Mouse (Mus musculus): ENCODE results near the gene Srgap2. TPM values are rescaled to one million over a fixed set of nuclear protein-coding genes. Genes with fewer than 3 reads are reported as not detected.

Srgap2 gene
- total RNA-seq, 2 experiments from 2014 or later = 75.1 to 87.6 TPM

DNA sequence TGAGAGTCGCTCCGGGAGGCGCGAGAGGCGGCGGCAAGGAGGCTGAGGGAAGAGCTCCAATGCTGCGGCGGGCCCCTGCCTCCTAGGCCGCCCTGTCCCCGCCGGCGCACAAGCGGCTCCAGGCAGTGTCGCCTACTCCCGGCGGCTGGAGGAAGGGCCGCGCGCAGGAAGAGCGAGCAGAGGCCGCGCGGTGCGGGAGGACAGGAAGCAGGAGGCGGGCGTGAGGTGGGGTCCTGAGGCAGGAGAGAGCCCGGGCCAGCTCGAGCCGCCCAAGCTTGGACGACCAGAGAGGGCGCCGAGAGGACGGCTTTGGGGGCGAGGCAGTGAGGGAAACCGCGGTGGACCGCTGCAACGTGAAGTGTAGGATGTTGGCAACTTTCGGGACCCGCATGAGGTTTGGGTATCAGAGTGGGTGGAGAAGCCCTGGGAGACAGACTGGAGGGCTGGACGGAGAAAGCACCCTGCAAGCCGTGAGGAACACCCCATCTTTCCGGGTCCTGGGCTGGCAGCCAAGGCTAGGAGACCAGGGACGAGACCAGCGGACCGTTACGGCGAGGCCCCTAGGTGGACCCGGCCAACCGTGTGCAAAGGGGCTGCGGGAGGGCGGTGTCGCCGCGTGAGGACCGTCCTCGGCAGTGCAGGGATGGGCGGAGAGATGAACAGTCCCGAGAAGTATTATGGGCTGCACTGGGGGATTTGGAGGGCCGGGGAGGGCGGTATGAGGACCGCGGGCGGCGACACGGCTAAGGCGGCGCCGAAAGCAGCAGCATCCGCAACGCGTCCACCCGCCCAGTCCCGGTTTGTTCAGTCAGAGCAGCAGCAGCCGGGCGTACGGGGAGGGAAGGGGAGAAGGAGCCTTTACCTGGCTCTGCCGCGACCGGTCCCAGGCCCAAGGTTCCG lies 531 bp downstream of the Srgap2 start:
- peak in 1 of 2 experiments; percentile 52 for DNase-seq (ENCODE audit: low spot score in 2 of 2)

DNA sequence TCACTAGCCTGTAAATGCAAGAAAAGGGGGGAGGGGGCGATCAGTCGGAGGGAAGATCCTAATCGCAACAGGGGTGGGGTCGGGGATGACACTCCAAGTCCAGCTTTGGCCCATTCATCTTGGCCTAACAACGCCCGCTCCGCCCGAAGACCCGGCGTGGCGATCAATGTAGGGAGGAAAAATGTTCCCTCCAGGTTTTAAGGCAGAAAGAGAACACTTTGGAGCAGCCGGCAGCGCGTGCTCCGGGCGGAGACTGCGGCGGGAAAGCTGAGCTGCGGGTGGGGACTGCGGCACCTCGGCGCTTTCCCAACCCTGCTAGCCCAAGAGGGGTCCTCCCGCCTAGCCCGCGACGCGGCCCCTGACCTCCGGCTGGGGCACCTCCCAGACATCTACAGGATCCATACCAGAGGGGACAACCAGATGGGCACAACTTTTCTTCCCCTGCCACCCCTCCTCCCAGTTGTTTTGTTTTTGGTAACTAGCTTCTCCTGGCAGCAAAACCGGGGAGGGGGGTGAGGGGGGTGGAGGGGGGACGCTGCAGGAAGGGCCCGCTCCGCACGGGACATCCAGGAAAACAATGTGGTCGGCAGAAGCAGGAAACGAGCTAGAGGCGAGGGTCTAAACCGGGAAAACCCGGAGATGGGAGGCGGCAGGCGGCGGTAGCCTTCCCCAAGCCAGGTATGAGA lies 1.4 kb downstream of the Srgap2 start:
- DNase-seq (ENCODE audit: low spot score in 2 of 2) = peak in 1 of 2 experiments; percentile 56

DNA sequence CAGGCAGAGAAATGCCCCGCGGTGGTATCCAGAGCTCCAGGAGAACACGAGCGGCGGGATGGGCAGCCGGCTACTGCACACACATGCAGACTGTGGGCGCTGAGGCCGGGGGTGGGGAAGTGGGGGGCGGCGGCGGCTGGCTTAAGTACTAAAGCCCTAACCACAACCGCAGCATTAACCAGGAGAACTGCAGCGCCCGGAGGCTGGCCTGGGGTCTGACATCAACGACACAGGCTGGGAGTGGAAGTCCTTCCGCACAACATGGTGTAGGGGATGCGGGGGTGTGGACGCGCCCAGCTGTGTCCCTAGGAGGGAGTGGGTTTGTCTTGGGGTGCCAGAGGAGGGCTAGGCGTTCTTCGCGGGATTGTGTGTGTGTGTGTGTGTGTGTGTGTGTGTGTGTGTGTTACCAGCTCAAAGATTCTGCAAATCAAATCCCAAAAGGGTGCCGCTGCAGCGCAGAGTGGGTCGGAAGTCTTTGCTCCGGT lies 2.0 kb downstream of the Srgap2 start:
- DNase-seq (ENCODE audit: low spot score in 2 of 2) = peak in 1 of 2 experiments; percentile 62

DNA sequence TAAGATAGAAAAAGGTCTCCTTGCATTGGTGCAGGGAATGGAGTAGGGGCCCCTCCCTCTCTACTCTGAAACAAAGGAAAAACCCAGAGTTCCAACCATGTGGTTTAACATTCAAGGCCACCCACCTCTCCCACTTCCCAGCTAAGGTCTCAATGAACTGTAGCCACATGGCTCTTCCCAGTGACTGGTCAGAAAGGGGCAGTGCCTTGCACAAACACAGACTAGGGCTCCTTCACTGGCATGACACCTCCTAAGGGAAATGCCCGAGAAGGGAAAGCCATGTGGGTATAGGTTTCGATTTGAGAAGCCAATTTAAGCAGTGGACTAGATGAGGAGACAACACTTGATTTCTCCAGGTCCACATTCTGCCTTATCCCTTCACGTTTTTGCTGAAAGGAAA lies 3.4 kb downstream of the Srgap2 start:
- DNase-seq (ENCODE audit: low spot score in 2 of 2) = no peak

DNA sequence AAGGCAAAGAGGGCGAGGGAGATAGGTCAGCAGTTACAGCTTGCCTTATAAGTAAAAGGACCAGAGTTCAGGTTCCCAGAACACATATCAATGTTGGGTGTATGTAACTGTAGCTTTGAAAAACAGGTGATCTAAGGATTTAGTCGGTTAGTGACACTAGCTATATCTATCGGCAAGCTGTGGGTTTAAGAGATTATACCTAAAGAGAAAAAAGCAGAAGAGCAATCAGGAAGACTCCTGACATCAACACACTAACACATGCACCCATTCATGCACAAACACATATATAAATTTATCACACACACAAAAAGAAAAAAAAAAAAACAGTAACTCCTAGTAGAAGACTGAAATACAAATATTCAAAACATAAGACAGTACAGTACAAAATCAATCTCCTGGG lies 10.6 kb downstream of the Srgap2 start:
- DNase-seq (ENCODE audit: low spot score in 2 of 2) = no peak

DNA sequence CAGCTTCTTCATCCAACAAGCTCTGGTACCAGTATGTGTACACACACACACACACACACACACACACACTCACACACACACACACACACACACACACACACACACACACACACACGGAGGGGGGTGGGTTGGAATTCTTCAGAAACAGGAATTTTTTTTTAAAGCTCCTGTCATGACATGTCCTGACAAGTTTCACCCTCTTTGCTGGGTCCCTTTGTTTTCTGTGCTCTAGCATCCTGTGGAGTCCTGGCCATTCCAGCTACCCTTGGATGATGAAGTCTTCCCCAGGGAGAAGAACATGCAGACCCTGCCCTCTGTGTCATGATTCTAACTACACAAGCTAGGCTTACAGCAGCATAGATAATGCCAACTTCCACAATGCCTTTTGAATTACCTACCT lies 13.0 kb downstream of the Srgap2 start:
- no peak for DNase-seq (ENCODE audit: low spot score in 2 of 2)

DNA sequence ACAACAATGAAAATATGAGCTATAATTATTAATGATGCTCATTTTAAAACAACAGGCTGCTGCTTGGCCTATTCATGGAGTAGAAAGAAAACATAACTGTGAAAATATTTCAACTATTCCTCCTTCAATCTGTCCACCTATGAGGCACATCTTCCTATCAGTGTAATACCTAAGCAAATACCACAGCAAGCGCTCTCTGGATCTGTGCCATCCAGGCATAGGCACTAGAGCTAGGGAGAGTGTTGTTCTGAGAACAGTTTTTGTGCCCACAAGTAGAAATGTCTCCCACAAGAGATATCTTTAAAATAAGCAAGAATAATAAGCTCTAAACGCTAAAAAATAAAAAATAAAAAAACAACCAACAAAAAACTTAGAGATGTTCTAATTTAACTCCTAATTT lies 14.0 kb downstream of the Srgap2 start:
- no peak for DNase-seq (ENCODE audit: low spot score in 2 of 2)

DNA sequence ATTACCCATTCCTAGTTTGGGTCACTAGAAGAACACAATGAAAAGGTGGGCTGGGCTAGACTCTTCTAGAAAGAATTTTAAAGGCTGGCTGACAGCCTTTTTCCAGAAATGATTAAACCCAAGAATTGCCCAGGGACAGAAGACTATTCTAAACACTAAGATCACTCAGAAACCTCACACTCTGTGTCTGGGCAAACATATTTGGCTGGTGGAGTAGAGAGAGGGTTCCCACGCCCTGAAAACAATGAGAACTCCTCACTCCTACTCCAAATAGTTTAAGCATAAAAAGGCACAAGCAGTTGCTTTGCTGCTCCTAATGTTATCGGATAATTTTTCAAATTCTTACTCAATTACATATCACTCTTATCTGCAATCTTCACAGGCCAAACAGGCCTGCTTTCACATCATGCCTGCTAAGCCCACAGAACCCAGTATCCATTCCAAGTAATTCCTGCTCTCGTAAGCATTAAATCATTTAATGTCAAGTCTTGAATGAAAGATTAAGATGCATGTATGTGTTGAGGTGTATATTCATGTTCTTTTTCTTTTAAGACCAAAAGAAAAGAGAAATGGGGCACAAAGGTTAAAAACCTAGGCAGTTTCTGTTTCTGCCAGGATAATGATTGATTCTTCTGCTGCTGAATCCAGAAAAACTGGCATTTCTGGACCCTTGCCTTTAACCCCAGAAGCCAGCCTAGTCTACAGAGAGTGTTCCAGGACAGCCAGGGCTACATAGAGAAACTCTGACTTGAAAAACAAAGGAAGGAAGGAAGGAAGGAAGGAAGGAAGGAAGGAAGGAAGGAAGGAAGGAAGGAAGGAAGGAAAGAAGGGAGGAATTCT lies 15.3 kb downstream of the Srgap2 start:
- no peak for DNase-seq (ENCODE audit: low spot score in 2 of 2)

DNA sequence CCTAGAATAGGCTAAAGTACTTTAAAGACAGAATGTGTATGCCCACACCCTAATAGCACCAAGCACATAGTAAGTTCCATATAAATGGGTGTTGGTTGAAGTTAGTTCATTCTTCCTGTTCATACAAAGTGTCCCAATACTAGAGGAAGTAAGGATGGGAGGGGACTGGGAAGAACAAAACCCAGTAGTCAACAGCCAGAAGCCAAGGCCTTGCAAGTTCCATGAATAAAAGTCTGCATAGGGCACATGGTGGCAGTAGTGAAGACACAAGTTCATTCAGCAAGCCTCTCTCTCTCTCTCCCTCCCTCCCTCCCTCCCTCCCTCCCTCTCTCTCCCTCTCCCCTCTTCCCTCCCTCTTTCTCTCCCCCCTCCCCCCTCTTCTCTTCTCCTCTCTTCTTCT lies 16.0 kb downstream of the Srgap2 start:
- DNase-seq (ENCODE audit: low spot score in 2 of 2) = no peak

DNA sequence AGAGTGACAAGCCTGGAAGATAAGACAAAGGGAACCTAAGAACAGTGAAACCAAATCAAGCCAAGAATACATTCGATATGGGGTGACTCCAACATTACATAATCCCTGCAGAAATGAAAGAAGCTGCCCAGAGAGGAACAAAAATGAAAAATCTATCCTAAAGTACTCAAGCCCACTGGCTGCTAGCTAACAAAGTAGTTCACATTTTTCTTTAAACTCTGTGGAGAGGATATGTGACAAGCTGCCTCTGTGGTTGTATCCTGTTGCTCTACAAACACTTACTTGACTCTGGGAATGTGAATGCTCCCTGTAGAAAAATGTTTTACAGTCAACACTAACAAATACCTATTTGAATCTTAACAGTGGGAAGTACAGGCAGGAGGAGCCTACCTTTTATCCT lies 25.5 kb downstream of the Srgap2 start:
- DNase-seq (ENCODE audit: low spot score in 2 of 2) = no peak

DNA sequence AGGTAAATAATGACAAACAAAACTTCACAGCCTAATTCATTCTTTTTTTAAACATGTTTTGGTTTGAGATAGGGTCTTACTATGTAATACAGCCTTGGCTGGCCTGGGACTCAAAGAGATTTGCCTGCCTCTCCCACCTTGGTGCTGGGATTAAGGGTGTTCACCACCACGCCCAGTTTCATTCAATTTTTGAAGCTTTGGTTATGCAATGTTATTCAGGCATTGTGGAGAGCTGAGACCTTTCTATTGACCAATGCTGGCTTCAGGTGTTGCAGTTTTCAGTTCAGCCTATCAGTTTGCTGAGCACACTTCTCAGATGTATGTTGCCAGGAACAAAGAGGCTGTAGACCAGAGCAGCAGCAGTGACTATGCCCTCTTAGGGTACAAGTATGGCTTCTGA lies 28.9 kb downstream of the Srgap2 start:
- no peak for DNase-seq (ENCODE audit: low spot score in 2 of 2)

DNA sequence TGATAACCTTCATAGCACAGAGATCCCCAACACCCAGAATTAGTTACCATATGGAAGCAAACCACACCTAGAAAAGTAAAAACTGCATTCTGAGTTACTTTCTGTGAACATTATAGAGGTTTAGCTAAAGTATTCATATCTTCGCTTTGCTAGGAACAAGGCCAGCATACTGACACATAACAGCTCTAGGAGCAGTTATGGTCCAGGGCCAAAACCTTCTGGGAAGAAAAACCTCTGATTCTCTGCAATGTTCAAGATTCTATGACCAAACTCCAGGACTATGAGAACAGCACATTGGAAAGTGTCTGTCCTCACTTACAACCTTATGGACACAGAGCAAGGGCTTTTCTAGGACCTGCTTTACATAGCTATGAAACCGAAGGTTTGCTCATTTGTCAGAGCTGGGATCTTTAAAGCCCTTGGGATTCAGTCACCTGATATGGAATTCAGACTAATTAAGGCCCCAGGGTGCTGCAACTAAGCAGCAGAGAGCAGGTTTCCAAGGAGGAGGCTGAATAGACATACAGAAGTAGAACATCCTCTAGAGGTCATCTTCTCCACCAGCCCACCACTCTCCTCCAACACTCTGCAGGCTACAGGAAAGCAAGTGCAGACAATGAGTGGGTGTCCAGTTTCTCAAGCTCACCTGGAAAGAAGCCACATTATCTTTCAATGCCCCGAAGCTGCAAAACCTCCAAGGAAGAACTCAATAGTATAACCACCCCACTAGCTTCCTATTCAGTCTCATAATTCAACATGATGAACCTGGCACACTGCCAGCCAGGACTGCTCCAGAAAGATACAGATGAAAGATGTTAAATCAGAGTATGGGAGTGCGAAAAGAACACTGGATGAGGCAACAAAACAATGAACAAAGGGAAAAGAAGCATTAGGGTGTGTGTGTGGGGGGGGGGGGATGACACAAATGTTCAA lies 32.9 kb downstream of the Srgap2 start:
- no peak for DNase-seq (ENCODE audit: low spot score in 2 of 2)

DNA sequence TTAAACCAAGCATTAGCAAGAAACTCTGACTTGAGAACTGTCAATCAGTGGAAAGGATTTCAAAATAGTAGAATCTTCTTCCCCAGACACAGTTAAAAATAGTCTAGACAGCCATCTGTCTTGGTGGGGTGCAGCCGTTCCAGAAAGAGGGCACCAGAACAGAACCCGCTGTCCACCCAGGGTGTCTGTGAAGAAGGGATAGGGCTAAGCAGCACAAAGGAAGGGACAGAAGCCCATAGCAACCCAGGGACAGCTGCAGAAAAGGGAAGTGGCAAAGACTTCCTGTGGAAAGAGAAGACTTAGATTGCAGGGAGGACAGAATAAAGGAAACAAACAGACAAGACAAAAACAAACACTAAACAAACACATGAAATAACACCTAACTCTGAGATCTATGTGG lies 34.8 kb downstream of the Srgap2 start:
- no peak for DNase-seq (ENCODE audit: low spot score in 2 of 2)

DNA sequence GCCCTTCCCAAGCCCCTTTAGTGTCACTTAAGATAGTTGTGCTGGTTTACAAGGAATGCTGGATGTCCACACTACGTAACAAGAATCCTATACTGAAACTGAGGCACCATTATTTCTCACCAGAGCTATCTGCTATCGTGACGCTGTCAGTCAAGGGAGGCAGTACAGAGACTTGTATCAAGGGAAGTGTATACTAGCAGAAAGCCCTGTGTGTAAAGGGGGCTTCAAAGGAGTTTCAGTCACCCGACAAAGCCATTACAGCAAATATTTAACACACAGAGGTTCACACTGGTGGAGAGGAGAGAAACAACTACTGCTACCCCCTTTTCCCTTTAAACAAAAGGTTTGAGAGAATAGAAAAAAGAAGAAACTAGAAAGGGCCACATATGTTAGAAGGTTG lies 35.6 kb downstream of the Srgap2 start:
- DNase-seq (ENCODE audit: low spot score in 2 of 2) = no peak

DNA sequence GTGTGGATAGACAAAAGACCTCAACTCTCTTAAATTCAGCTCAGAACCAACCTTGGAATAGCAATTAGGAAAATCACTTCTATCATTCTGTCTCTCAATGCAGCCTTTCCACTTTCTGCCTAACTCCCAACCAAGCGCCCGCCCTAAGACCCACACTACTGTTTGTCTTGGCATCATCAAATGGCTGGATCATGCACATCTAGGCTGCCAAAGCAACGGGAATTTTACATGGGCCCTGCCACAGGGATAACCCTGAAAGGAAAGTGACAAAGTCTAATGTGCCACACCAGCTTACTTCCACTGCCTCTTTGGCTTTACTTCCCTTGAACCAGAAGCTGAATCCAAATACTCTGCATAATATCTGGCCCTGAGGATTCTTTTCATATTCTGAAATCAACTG lies 37.8 kb downstream of the Srgap2 start:
- no peak for DNase-seq (ENCODE audit: low spot score in 2 of 2)

DNA sequence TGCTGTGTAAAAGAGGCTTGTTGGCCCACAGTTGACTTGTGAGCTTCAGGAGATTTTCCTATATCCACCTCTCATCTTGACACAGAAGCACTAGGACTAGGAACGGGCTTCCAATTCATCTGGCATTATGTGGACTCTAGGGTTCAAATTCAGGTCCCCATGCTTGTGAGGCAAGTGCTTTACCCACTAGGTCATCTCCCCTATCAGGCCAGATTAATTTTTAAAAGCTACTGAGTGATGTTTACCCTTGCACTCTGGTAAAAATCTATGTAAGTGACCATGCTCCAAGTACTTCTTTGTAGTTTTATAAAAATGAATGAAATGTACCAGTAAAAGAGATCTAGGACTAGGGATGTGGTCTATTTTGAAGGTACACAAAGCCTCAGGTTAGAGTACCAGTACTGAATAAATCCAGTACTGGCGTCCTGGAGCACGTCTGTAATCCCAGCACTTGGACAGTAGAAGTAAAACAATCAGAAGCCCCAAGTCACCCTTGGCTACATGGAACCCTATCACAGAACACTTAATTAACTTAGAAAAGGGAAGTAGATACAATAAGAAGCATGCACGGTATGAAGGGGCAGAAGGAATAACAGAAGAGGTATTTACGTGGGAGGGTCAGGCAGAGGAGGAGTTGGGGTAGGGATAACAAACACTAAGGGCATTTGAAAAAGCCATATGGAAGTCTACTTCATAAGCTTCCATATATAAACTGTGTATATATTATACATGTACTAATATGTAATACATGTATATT lies 40.9 kb downstream of the Srgap2 start:
- no peak for DNase-seq (ENCODE audit: low spot score in 2 of 2)

DNA sequence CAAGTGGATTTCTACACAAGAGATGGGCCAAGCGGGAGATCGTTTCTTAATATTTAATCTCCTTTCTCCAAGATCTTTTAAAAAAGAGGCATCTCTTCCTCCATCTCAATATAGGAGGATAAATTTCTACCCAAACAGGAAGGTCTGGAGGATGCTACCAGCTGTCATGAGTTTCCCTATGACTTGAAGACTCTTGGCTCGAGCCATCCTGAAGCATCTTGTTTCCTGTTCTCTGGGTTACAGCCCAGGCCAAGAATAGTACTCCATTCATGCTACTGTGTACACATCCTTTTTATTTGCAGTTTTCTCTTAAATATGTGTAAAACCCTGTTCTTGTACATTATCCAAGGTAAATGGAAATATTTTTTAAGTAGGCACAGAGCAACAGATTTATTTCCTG lies 44.9 kb downstream of the Srgap2 start:
- peak in 1 of 2 experiments; percentile 34 for DNase-seq (ENCODE audit: low spot score in 2 of 2)

DNA sequence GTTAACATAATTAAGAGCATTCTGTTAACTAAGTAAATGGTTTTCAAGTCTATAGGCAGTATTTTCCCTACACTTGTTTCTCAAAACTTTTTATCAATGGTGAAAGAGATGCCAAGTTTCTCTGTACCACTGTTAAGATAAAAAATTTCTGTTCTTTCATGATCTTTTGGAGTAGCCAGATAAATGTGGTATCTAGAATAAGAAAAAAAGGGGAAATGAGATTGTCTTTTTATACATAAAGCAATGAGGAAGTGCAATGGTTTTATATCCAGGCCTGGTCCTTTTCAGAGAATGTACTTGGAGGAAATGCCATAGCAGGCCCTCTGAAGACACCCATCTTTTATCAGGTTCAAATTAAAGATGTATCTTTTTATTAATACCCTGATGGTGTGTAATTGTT lies 45.8 kb downstream of the Srgap2 start:
- no peak for DNase-seq (ENCODE audit: low spot score in 2 of 2)

DNA sequence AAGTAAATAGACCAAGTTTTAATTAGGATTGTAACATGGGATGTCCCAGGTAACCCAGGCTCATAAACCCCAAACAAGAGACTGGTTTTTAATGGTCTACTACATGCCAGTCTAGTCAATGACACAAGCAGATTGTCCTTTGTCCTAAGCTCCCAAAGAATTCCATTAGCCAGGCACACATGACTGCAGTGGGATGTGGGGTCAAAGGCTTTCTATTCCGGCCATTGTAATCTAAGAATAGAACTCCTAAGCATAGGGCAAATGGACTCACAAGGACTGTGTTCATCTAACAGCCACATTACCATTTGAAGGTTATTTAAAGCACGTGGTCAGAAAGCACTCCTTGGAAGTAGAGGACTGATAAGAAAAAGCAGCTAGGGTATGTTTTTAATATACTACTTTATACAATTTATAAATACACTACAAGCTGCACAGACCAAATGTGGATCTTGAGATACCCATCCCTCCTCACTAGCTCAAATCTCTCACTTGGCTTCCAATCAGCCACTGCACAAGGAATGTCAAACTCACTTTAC lies 48.3 kb downstream of the Srgap2 start:
- no peak for DNase-seq (ENCODE audit: low spot score in 2 of 2)
